Mouse (Mus musculus) brain, embryonic 14.5 days (tissue): ENCODE data around the gene Gm5286. TPM values are rescaled to one million over a fixed set of nuclear protein-coding genes. Genes with fewer than 3 reads are reported as not detected.
"Not testable (repeated sequence)": the region's sequence is repeated elsewhere in the genome, so short reads cannot be mapped to it uniquely, and the experiment has no call there.

Source experiments
- DNase-seq: peaks from one replicate; pipeline ENCODE4 v3.0.0-alpha.2; 2011; ENCODE audit warnings: low read depth
- polyA plus RNA-seq: library from polyadenylated mRNA; depleted of rRNA; stranded (reverse); fragments of >200 nt; gene quantifications from 2 replicates; pipeline ENCODE4 v1.2.3, GENCODE M21; 2012; rRNA removed

Gm5286 gene
- polyA plus RNA-seq = not detected in 2 replicates

GRCm38 (mm10) chr3:94196414-94196813 is at the start of gene Gm5286:
TSS of gene Gm5286 (plus strand) at chr3:94196714.
- not testable (repeated sequence) for DNase-seq

- DNase-seq = not testable (repeated sequence)
Measured at GRCm38 (mm10) chr3:94167351-94167750, 29.2 kb upstream of the Gm5286 start.

GRCm38 (mm10) chr3:94178093-94178492 is 18.4 kb upstream of the Gm5286 start, which contains the start of gene Gm10696:
TSS of gene Gm10696 (minus strand) at chr3:94178193.
- not testable (repeated sequence) for DNase-seq

Other genes starting within 250 kb of the Gm5286 start
- gene Tdpoz5, start 235.4 kb upstream of the Gm5286 start, polyA plus RNA-seq = not detected in 2 replicates
- not detected in 2 replicates for gene Gm9125, start 141.8 kb upstream of the Gm5286 start, polyA plus RNA-seq
- not detected in 2 replicates for gene Gm10697, start 124.1 kb upstream of the Gm5286 start, polyA plus RNA-seq
- not detected in 2 replicates for gene Gm10696, start 18.5 kb upstream of the Gm5286 start, polyA plus RNA-seq
- gene Gm4778, start 67.3 kb downstream of the Gm5286 start, polyA plus RNA-seq = not detected in 2 replicates
- gene Them4, start 113.4 kb downstream of the Gm5286 start, polyA plus RNA-seq = 19.2 and 22.3 TPM in 2 replicates
- 0.26 and 1.4 TPM in 2 replicates for gene Them5, start 145.4 kb downstream of the Gm5286 start, polyA plus RNA-seq
- 1.0 and 1.3 TPM in 2 replicates for gene C2cd4d, start 165.7 kb downstream of the Gm5286 start, polyA plus RNA-seq
- 0.97 and 1.5 TPM in 2 replicates for gene Rorc, start 176.1 kb downstream of the Gm5286 start, polyA plus RNA-seq
- gene Lingo4, start 201.8 kb downstream of the Gm5286 start, polyA plus RNA-seq = 0.55 and 0.70 TPM in 2 replicates
- gene Tdrkh, start 216.6 kb downstream of the Gm5286 start, polyA plus RNA-seq = 15.2 and 24.2 TPM in 2 replicates
- 48.8 and 51.9 TPM in 2 replicates for gene Mrpl9, start 246.6 kb downstream of the Gm5286 start, polyA plus RNA-seq
- gene Oaz3, start 247.2 kb downstream of the Gm5286 start, polyA plus RNA-seq = 0.16 and 0.57 TPM in 2 replicates